Mouse (Mus musculus): ENCODE measurements around the gene Clec3b. TPM values are rescaled to one million over a fixed set of nuclear protein-coding genes. Genes with fewer than 3 reads are reported as not detected.
A peak's percentile ranks its signal among the peaks of the same experiment; 100 is the strongest.

Clec3b gene
- polyA plus RNA-seq, 1 experiment from 2014 or later = 3.2 TPM

GRCm38 (mm10) chr9:123158125-123158836 lies 7.5 kb downstream of the Clec3b start:
- peak; percentile 32; the same call in 1 of the 2 replicates for ATAC-seq (ENCODE audit: low FRiP score, low read depth)
- no peaks in the 10 kb centered on the region for H3K36me3 ChIP-seq
- no peak overlapping the region for H3K9ac ChIP-seq
- WGBS = 66% methylated on average over 8 of the region's 8 CpGs
- no peaks in the 10 kb centered on the region for H3K9me3 ChIP-seq
- H3K27me3 ChIP-seq = no peaks in the 10 kb centered on the region
- H3K4me1 ChIP-seq (replicated peaks) = no peaks in the 10 kb centered on the region
- no peak overlapping the region for H3K4me2 ChIP-seq
- H3K27ac ChIP-seq (replicated peaks) = no peak overlapping the region
- H3K4me3 ChIP-seq = no peak overlapping the region

- H3K9me3 ChIP-seq = no peaks in the 10 kb centered on the region
- H3K9ac ChIP-seq = no peak overlapping the region
- H3K4me1 ChIP-seq (replicated peaks) = no peaks in the 10 kb centered on the region
- no peak overlapping the region for H3K4me2 ChIP-seq
- no peaks in the 10 kb centered on the region for H3K27me3 ChIP-seq
- no peak overlapping the region for H3K27ac ChIP-seq (replicated peaks)
- WGBS = 62% methylated on average over 7 of the region's 7 CpGs
- 0 out of 2 replicates have a peak, but pooled peaks have one; percentile 39 for ATAC-seq (ENCODE audit: low FRiP score, low read depth)
- no peaks in the 10 kb centered on the region for H3K36me3 ChIP-seq
- no peak overlapping the region for H3K4me3 ChIP-seq
Observed at GRCm38 (mm10) chr9:123159330-123159729, 8.6 kb downstream of the Clec3b start.

GRCm38 (mm10) chr9:123161792-123162191 lies 11.0 kb downstream of the Clec3b start:
- 81% methylated on average over 2 of the region's 2 CpGs for WGBS
- Histone ChIP-seq H3K4me1 (replicated peaks) (no peaks in the 10 kb centered on the region), H3K27me3 (no peaks in the 10 kb centered on the region), H3K4me3 (no peak overlapping the region), H3K4me2 (no peak overlapping the region), H3K27ac (replicated peaks) (no peak overlapping the region), H3K36me3 (no peaks in the 10 kb centered on the region), H3K9ac (no peak overlapping the region), H3K9me3 (no peaks in the 10 kb centered on the region)
- ATAC-seq (ENCODE audit: low FRiP score, low read depth) = no peak

- Histone ChIP-seq H3K4me3 (no peak overlapping the region), H3K27me3 (no peaks in the 10 kb centered on the region), H3K27ac (replicated peaks) (no peak overlapping the region), H3K36me3 (no peaks in the 10 kb centered on the region), H3K9me3 (no peaks in the 10 kb centered on the region), H3K4me2 (no peak overlapping the region), H3K9ac (no peak overlapping the region), H3K4me1 (replicated peaks) (no peaks in the 10 kb centered on the region)
- WGBS = 87% methylated on average over 4 of the region's 4 CpGs
- ATAC-seq (ENCODE audit: low FRiP score, low read depth) = no peak
Observed at GRCm38 (mm10) chr9:123162985-123163694, 12.4 kb downstream of the Clec3b start.

GRCm38 (mm10) chr9:123165781-123166443 lies 15.2 kb downstream of the Clec3b start:
- Histone ChIP-seq H3K27ac (replicated peaks) (no peak overlapping the region), H3K27me3 (no peaks in the 10 kb centered on the region), H3K4me2 (no peak overlapping the region), H3K4me3 (no peak overlapping the region), H3K36me3 (no peaks in the 10 kb centered on the region), H3K4me1 (replicated peaks) (no peaks in the 10 kb centered on the region), H3K9ac (no peak overlapping the region), H3K9me3 (no peaks in the 10 kb centered on the region)
- no peak for ATAC-seq (ENCODE audit: low FRiP score, low read depth)
- 72% methylated on average over 3 of the region's 3 CpGs for WGBS

GRCm38 (mm10) chr9:123173760-123174159 lies 23.0 kb downstream of the Clec3b start:
- H3K4me3 ChIP-seq = no peak overlapping the region
- WGBS = 92% methylated on average over 6 of the region's 6 CpGs
- no peak overlapping the region for H3K4me2 ChIP-seq
- H3K27me3 ChIP-seq = no peaks in the 10 kb centered on the region
- no peak for ATAC-seq (ENCODE audit: low FRiP score, low read depth)
- no peaks in the 10 kb centered on the region for H3K9me3 ChIP-seq
- no peak overlapping the region for H3K9ac ChIP-seq
- no peaks in the 10 kb centered on the region for H3K4me1 ChIP-seq (replicated peaks)
- H3K36me3 ChIP-seq = no peaks in the 10 kb centered on the region
- H3K27ac ChIP-seq (replicated peaks) = no peak overlapping the region

- H3K27ac ChIP-seq (replicated peaks) = no peak overlapping the region
- 33% methylated on average over 4 of the region's 4 CpGs for WGBS
- no peaks in the 10 kb centered on the region for H3K36me3 ChIP-seq
- no peak overlapping the region for H3K4me3 ChIP-seq
- no peak for ATAC-seq (ENCODE audit: low FRiP score, low read depth)
- no peaks in the 10 kb centered on the region for H3K27me3 ChIP-seq
- H3K4me2 ChIP-seq = no peak overlapping the region
- no peaks in the 10 kb centered on the region for H3K9me3 ChIP-seq
- no peaks in the 10 kb centered on the region for H3K4me1 ChIP-seq (replicated peaks)
- H3K9ac ChIP-seq = no peak overlapping the region
Observed at GRCm38 (mm10) chr9:123174356-123174755, 23.6 kb downstream of the Clec3b start.

GRCm38 (mm10) chr9:123177380-123178048 lies 26.8 kb downstream of the Clec3b start:
- ATAC-seq (ENCODE audit: low FRiP score, low read depth) = no peak
- no peaks in the 10 kb centered on the region for H3K4me1 ChIP-seq (replicated peaks)
- no peak overlapping the region for H3K9ac ChIP-seq
- H3K9me3 ChIP-seq = no peaks in the 10 kb centered on the region
- H3K27me3 ChIP-seq = no peaks in the 10 kb centered on the region
- H3K36me3 ChIP-seq = no peaks in the 10 kb centered on the region
- 91% methylated on average over 9 of the region's 9 CpGs for WGBS
- no peak overlapping the region for H3K4me2 ChIP-seq
- no peak overlapping the region for H3K4me3 ChIP-seq
- H3K27ac ChIP-seq (replicated peaks) = no peak overlapping the region

- Histone ChIP-seq H3K36me3 (no peaks in the 10 kb centered on the region), H3K4me3 (no peak overlapping the region), H3K27me3 (no peaks in the 10 kb centered on the region), H3K4me1 (replicated peaks) (no peaks in the 10 kb centered on the region), H3K9ac (no peak overlapping the region), H3K4me2 (no peak overlapping the region), H3K27ac (replicated peaks) (no peak overlapping the region), H3K9me3 (no peaks in the 10 kb centered on the region)
- no peak for ATAC-seq (ENCODE audit: low FRiP score, low read depth)
- WGBS = 92% methylated on average over 6 of the region's 6 CpGs
Observed at GRCm38 (mm10) chr9:123180003-123180402, 29.3 kb downstream of the Clec3b start.

- Histone ChIP-seq H3K9me3 (no peaks in the 10 kb centered on the region), H3K27me3 (no peaks in the 10 kb centered on the region), H3K36me3 (no peaks in the 10 kb centered on the region), H3K9ac (no peak overlapping the region), H3K4me2 (no peak overlapping the region), H3K4me3 (no peak overlapping the region), H3K4me1 (replicated peaks) (no peaks in the 10 kb centered on the region), H3K27ac (replicated peaks) (no peak overlapping the region)
- WGBS = 80% methylated on average over 8 of the region's 8 CpGs
- no peak for ATAC-seq (ENCODE audit: low FRiP score, low read depth)
Observed at GRCm38 (mm10) chr9:123183226-123183625, 32.5 kb downstream of the Clec3b start.

- Histone ChIP-seq H3K9ac (no peak overlapping the region), H3K27ac (replicated peaks) (no peak overlapping the region), H3K27me3 (no peaks in the 10 kb centered on the region), H3K4me2 (no peak overlapping the region), H3K4me3 (no peak overlapping the region), H3K36me3 (no peaks in the 10 kb centered on the region), H3K9me3 (no peaks in the 10 kb centered on the region), H3K4me1 (replicated peaks) (no peaks in the 10 kb centered on the region)
- ATAC-seq (ENCODE audit: low FRiP score, low read depth) = no peak
- 49% methylated on average over 2 of the region's 2 CpGs for WGBS
Observed at GRCm38 (mm10) chr9:123185546-123185945, 34.8 kb downstream of the Clec3b start.

GRCm38 (mm10) chr9:123186151-123186550 lies 35.4 kb downstream of the Clec3b start:
- no peaks in the 10 kb centered on the region for H3K27me3 ChIP-seq
- no peak for ATAC-seq (ENCODE audit: low FRiP score, low read depth)
- H3K4me2 ChIP-seq = no peak overlapping the region
- H3K27ac ChIP-seq (replicated peaks) = no peak overlapping the region
- H3K4me1 ChIP-seq (replicated peaks) = no peaks in the 10 kb centered on the region
- H3K4me3 ChIP-seq = no peak overlapping the region
- H3K9me3 ChIP-seq = no peaks in the 10 kb centered on the region
- no peaks in the 10 kb centered on the region for H3K36me3 ChIP-seq
- 81% methylated on average over 5 of the region's 5 CpGs for WGBS
- H3K9ac ChIP-seq = no peak overlapping the region

All from hindbrain, embryonic 15.5 days (tissue).